Mouse (Mus musculus) liver, embryonic 15.5 days (tissue): ENCODE data around the gene Gm20671. TPM values are rescaled to one million over a fixed set of nuclear protein-coding genes. Genes with fewer than 3 reads are reported as not detected.
"Not testable (repeated sequence)": the region's sequence is repeated elsewhere in the genome, so short reads cannot be mapped to it uniquely, and the experiment has no call there.

Experiments
- ATAC-seq: fragments of 200-750 bp; cut with Nextera tagmentation; 2 replicates; pipeline ENCODE4 v1.8.0; 2017; ENCODE audit warnings: moderate number of reproducible peaks, mild to moderate bottlenecking, moderate library complexity; ENCODE audit not compliant: insufficient read depth
- H3K27ac ChIP-seq: fragments of 300-500 bp; sonication (generic); replicated peaks from 2 replicates; pipeline ENCODE4 v1.5.1; 2015; ENCODE audit warnings: mild to moderate bottlenecking, inconsistent platforms
- H3K27me3 ChIP-seq: fragments of 300-500 bp; sonication (generic); 2 replicates; pipeline ENCODE4 v1.6.1; 2015; ENCODE audit warnings: mild to moderate bottlenecking, inconsistent platforms
- H3K36me3 ChIP-seq: fragments of 300-500 bp; sonication (generic); replicated peaks from 2 replicates; pipeline ENCODE4 v1.6.1; 2015; ENCODE audit warnings: moderate library complexity, mild to moderate bottlenecking, inconsistent platforms
- H3K4me1 ChIP-seq: fragments of 300-500 bp; sonication (generic); replicated peaks from 2 replicates; pipeline ENCODE4 v1.6.1; 2015; ENCODE audit warnings: inconsistent platforms
- H3K4me2 ChIP-seq: fragments of 300-500 bp; sonication (generic); 2 replicates; pipeline ENCODE4 v1.6.1; 2015; ENCODE audit warnings: moderate library complexity, mild to moderate bottlenecking, inconsistent platforms
- H3K4me3 ChIP-seq: fragments of 300-500 bp; sonication (generic); replicated peaks from 2 replicates; pipeline ENCODE4 v1.5.1; 2015; ENCODE audit warnings: mild to moderate bottlenecking, inconsistent platforms
- H3K9ac ChIP-seq: fragments of 300-500 bp; sonication (generic); 2 replicates; pipeline ENCODE4 v1.6.1; 2015; ENCODE audit warnings: moderate library complexity, mild to moderate bottlenecking, inconsistent platforms
- H3K9me3 ChIP-seq: fragments of 300-500 bp; sonication (generic); replicated peaks from 2 replicates; pipeline ENCODE4 v1.6.1; 2016; ENCODE audit warnings: inconsistent platforms
- WGBS: fragments of 180-500 bp; shearing (Covaris S2); methylation state at CpG from one replicate; pipeline ENCODE4 v1.1.7; 2015; ENCODE audit warnings: mixed read lengths; ENCODE audit not compliant: insufficient replicate concordance; 5-methylcytosine and 5-hydroxymethylcytosine counted together
- polyA plus RNA-seq: library from polyadenylated mRNA; unstranded; fragments of >200 nt; fragmentation: Nextera tagmentation; extraction: Ambion mirVana; gene quantifications from 2 replicates; pipeline ENCODE4 v1.2.1, GENCODE M21; 2015

The Gm20671 gene
- polyA plus RNA-seq, 1 experiment from 2014 or later = not detected

GRCm38 (mm10) chr5:32733892-32734291 lies 93.0 kb downstream of the Gm20671 start:
- not testable (repeated sequence) for H3K9ac ChIP-seq, H3K4me1 ChIP-seq, H3K27me3 ChIP-seq, H3K4me2 ChIP-seq, H3K4me3 ChIP-seq, H3K27ac ChIP-seq, H3K9me3 ChIP-seq
- 84% methylated on average over 6 of the region's 6 CpGs for WGBS
- ATAC-seq = peak; percentile 41; the same call in 1 of the 2 replicates
- H3K36me3 ChIP-seq = peaks cover 11% of the 10 kb centered on the region

GRCm38 (mm10) chr5:32728851-32729250 lies 98.1 kb downstream of the Gm20671 start:
- Histone ChIP-seq H3K9me3 (no peaks in the 10 kb centered on the region), H3K27me3 (no peaks in the 10 kb centered on the region), H3K9ac (no peak overlapping the region), H3K4me2 (no peak overlapping the region), H3K4me3 (no peak overlapping the region), H3K27ac (no peak overlapping the region), H3K36me3 (no peaks in the 10 kb centered on the region), H3K4me1 (peaks cover 4% of the 10 kb centered on the region; the same call in 1 of the 2 replicates)
- WGBS = 76% methylated on average over 8 of the region's 8 CpGs
- no peak for ATAC-seq

GRCm38 (mm10) chr5:32728300-32728699 lies 98.6 kb downstream of the Gm20671 start:
- Histone ChIP-seq H3K4me3 (no peak overlapping the region), H3K4me2 (no peak overlapping the region), H3K9me3 (no peaks in the 10 kb centered on the region), H3K36me3 (no peaks in the 10 kb centered on the region), H3K27ac (no peak overlapping the region), H3K4me1 (peaks cover 7% of the 10 kb centered on the region; the same call in 1 of the 2 replicates), H3K9ac (no peak overlapping the region), H3K27me3 (no peaks in the 10 kb centered on the region)
- 68% methylated on average over 7 of the region's 7 CpGs for WGBS
- ATAC-seq = no peak

- H3K4me3 ChIP-seq, H3K9me3 ChIP-seq, H3K4me2 ChIP-seq, H3K36me3 ChIP-seq, H3K27ac ChIP-seq, H3K9ac ChIP-seq, H3K27me3 ChIP-seq: not testable (repeated sequence)
- H3K4me1 ChIP-seq = peaks cover 12% of the 10 kb centered on the region; the same call in 1 of the 2 replicates
- 54% methylated on average over 3 of the region's 3 CpGs for WGBS
- ATAC-seq = peak; percentile 35; the same call in 1 of the 2 replicates
These were observed 101.5 kb downstream of the Gm20671 start for GRCm38 (mm10) chr5:32725397-32725796.

- 63% methylated on average over 7 of the region's 7 CpGs for WGBS
- Histone ChIP-seq H3K4me2 (no peak overlapping the region), H3K4me3 (no peak overlapping the region), H3K27ac (no peak overlapping the region), H3K27me3 (no peaks in the 10 kb centered on the region), H3K4me1 (peaks cover 15% of the 10 kb centered on the region; the same call in 1 of the 2 replicates), H3K9ac (no peak overlapping the region), H3K36me3 (no peaks in the 10 kb centered on the region), H3K9me3 (no peaks in the 10 kb centered on the region)
- ATAC-seq = no peak
These were observed 102.9 kb downstream of the Gm20671 start for GRCm38 (mm10) chr5:32723981-32724380.

GRCm38 (mm10) chr5:32722711-32723110 lies 104.2 kb downstream of the Gm20671 start:
- not testable (repeated sequence) for H3K9ac ChIP-seq, ATAC-seq, H3K27ac ChIP-seq, H3K4me2 ChIP-seq, H3K27me3 ChIP-seq, H3K9me3 ChIP-seq, H3K36me3 ChIP-seq, H3K4me3 ChIP-seq
- WGBS = 76% methylated on average over 8 of the region's 8 CpGs
- H3K4me1 ChIP-seq = peaks cover 15% of the 10 kb centered on the region; the same call in 1 of the 2 replicates

- 61% methylated on average over 7 of the region's 7 CpGs for WGBS
- H3K36me3 ChIP-seq = no peaks in the 10 kb centered on the region
- H3K9me3 ChIP-seq = no peaks in the 10 kb centered on the region
- H3K27me3 ChIP-seq = no peaks in the 10 kb centered on the region
- H3K4me2 ChIP-seq = no peak overlapping the region
- H3K4me3 ChIP-seq = no peak overlapping the region
- H3K4me1 ChIP-seq = peaks cover 15% of the 10 kb centered on the region; the same call in 1 of the 2 replicates
- no peak overlapping the region for H3K27ac ChIP-seq
- no peak for ATAC-seq
- no peak overlapping the region for H3K9ac ChIP-seq
These were observed 104.6 kb downstream of the Gm20671 start for GRCm38 (mm10) chr5:32722263-32722662.

- Histone ChIP-seq H3K36me3 (no peaks in the 10 kb centered on the region), H3K4me2 (no peak overlapping the region), H3K9ac (no peak overlapping the region), H3K27me3 (no peaks in the 10 kb centered on the region), H3K4me3 (no peak overlapping the region), H3K9me3 (no peaks in the 10 kb centered on the region), H3K4me1 (peaks cover 15% of the 10 kb centered on the region; the same call in 1 of the 2 replicates), H3K27ac (no peak overlapping the region)
- 57% methylated on average over 3 of the region's 3 CpGs for WGBS
- no peak for ATAC-seq
These were observed 105.6 kb downstream of the Gm20671 start for GRCm38 (mm10) chr5:32721316-32721715.

GRCm38 (mm10) chr5:32720416-32720815 lies 106.5 kb downstream of the Gm20671 start:
- Histone ChIP-seq H3K27me3 (no peaks in the 10 kb centered on the region), H3K4me1 (peaks cover 15% of the 10 kb centered on the region; the same call in 1 of the 2 replicates), H3K4me3 (no peak overlapping the region), H3K9ac (no peak overlapping the region), H3K36me3 (no peaks in the 10 kb centered on the region), H3K9me3 (no peaks in the 10 kb centered on the region), H3K27ac (no peak overlapping the region), H3K4me2 (no peak overlapping the region)
- WGBS = 72% methylated on average over 9 of the region's 9 CpGs
- ATAC-seq = no peak

- Histone ChIP-seq H3K4me2 (no peak overlapping the region), H3K4me1 (peaks cover 12% of the 10 kb centered on the region; the same call in 1 of the 2 replicates), H3K27ac (peak overlapping the region; percentile 67), H3K36me3 (no peaks in the 10 kb centered on the region), H3K9me3 (no peaks in the 10 kb centered on the region), H3K4me3 (no peak overlapping the region), H3K9ac (no peak overlapping the region), H3K27me3 (no peaks in the 10 kb centered on the region)
- 43% methylated on average over 6 of the region's 6 CpGs for WGBS
- ATAC-seq = 0 out of 2 replicates have a peak, but pooled peaks have one; percentile 18
These were observed 108.0 kb downstream of the Gm20671 start for GRCm38 (mm10) chr5:32718916-32719315.

- Histone ChIP-seq H3K27ac (peak overlapping the region; percentile 67), H3K4me3 (no peak overlapping the region), H3K4me2 (no peak overlapping the region), H3K36me3 (no peaks in the 10 kb centered on the region), H3K4me1 (peaks cover 16% of the 10 kb centered on the region), H3K27me3 (no peaks in the 10 kb centered on the region), H3K9me3 (no peaks in the 10 kb centered on the region), H3K9ac (no peak overlapping the region)
- 34% methylated on average over 1 of the region's 1 CpGs for WGBS
- 0 out of 2 replicates have a peak, but pooled peaks have one; percentile 7 for ATAC-seq
These were observed 109.2 kb downstream of the Gm20671 start for GRCm38 (mm10) chr5:32717726-32718125.
